Mouse (Mus musculus) c-Kit-positive CD71-positive TER-119-positive erythroid progenitor cells, embryonic 14.5 days (primary cell): Measurements from ENCODE around the gene Hpcal4.

Source experiments
- DNase-seq: peaks from one replicate; pipeline ENCODE4 v3.0.0-alpha.2; 2013; ENCODE audit warnings: low spot score

The Hpcal4 gene

DNA sequence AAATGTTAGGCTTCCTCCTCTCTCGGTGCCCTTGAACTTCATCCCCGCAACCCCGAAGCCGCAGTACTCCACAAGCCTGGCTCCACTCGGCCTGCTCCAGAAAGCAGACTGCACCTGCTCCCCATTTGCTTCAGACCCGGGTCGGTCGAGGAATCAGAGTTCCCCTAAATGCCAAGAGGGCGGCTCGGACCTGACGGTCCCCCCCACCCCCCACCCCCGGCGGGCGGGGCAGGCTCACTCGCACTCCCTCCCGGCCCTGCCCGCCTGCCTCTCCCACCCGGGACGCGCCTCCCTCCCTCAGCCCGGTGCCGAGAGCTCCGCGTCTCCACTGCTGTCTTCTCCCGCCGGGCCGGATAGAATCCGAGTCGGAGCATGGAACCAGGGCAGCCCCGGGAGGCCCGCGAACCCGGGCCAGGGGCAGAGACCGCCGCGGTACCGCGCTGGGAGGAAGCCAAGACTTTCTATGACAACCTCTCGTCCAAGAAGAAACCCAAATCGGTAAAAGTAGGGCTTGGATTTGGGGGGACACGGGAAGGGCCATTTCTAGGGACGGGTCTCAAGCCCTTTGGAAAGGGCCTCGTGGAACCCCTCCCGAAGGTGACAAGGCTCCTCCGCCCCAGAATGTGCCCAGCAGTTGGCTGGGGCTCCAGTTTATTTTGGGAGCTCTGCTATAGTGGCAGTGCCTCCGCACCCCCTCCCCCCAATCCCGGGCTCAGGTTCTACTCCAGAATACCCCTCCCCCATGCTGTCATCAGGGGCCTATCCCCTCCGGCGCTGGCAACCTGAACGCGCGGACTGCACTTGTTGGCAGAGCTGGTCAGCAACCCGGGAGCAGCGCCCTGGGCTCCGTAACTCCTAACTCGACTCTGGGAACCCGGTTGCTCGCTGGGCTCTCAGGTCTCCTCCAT, 18.4 kb downstream of the Hpcal4 start, which contains the start of gene Nt5c1a:
Nt5c1a (plus strand) TSS at position 319 of the 908 bp plus-strand sequence.
- DNase-seq, result no peak

DNA sequence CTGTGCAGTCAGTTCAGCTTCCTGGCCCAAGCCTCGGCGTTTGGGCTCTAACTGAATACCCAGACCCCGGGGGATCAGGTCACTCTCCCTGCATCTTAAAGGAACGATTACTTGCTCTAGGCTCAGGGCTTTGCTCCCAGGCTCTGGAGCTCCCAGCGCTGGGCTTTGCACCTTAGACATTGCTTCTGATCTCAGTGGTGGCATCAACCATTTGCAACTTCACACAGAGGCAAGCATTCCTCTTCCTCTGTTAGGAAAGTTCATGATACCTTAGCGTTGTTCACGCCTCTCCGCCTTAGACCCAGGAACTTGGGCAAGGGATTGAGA, 19.0 kb downstream of the Hpcal4 start:
- no peak for DNase-seq

DNA sequence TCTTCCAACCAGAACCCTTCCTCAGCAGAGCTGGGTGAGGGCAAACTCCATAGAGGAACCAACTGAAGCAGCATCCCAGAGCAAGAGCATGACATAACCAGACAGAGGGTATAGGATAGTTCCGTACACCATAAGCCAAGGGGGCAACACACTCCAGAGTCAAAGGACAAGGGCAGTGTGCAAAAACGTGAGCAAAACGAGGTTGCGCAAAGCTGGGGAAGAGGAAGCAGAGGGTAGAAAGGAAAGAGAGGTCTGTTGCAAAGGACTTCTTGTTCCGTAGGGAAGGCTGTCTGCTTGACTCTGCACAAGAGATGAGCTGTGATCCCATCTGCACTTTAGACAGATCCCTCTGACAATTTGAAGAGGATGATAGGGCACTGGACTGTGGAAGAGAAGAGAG, 24.3 kb downstream of the Hpcal4 start:
- no peak for DNase-seq

DNA sequence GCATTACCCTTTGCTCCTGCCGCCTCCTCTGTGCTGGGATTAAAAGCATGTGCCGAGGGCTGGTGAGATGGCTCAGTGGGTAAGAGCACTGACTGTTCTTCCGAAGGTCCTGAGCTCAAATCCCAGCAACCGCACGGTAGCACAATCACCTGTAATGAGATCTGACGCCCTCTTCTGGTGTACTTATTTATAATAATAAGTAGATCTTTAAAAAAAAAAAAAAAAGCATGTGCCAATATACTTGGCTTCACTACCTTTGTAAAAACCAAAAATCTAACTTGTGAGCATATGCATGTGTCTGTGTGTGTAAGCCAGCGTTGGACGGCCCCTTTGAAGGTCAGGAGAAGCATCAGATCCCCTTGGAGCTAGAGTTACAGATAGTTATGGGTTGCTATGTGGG, 28.0 kb downstream of the Hpcal4 start:
- DNase-seq, result no peak

DNA sequence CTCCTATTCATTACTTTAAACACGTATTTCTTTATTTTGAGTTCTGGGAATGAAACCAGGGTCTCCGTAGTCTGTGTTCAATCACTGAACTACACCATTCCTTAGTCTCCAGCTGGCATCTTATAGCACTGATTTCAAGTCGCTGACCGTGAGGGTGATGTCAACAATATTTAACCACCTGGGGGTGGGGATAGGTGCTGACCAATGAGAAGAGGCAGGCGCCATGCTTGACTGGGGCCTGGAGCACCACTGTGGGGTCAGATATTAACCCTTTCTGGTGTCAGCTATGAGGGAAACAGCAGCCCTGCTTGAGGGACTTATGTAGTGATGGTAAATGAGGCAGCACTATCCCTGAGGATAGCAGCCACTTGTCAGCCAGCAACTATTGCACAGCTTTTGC, 28.4 kb downstream of the Hpcal4 start:
- DNase-seq, result no peak

DNA sequence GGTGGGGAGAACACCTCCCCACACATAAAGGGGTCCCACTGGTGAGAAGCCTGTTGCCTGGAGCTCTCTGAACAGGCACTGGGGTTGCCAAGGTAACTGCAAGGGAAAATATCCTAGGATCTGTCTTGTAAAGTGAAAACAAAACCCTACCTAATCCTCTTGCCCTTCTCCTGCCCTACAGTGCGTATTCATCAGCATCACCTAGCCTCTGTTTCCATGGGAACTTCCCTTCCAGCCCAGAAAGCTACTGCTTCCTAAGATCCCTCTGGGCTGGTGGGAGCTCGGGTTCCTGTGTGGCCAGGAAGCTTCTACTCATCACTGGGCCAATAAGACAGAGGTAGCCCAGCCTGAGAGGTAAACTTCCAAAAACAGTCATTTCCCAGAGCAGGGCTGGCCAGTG, 29.3 kb downstream of the Hpcal4 start:
- DNase-seq, result no peak

DNA sequence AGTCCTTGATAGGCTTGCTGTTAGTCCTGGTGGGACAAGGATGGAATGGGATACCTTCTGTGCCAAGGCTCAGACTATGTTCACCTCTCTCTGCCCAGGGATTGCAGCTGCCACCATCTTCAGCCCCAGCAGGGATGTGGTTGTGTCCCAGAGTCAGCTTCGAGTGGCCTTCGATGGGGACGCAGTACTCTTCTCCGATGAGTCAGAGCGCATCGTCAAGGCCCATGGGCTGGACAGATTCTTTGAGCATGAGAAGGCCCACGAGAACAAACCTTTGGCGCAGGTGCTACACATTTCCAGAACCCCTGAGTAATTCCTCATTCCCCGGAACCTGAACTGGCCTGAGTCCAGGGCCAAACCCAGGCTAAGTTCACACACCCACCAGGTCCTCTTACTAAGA, 30.9 kb downstream of the Hpcal4 start:
- no peak for DNase-seq

DNA sequence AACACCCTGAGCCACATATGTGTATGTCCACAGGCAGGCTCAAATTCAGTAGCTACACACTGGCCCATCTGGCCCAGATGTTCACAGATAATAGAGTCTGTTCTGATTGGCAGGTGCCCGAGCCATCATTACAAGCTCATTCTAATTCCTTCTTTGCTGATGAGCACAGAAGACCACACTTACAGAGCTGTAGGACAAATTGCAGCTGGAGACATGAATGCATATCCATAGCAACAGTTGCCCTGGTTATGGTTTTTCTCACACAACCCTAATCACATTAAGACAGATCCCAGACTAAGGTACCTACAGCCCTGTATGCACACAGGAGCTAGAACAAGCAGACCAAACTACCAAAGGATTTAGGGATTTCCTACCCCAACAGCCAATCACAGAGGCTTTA, 32.3 kb downstream of the Hpcal4 start:
- no peak for DNase-seq

DNA sequence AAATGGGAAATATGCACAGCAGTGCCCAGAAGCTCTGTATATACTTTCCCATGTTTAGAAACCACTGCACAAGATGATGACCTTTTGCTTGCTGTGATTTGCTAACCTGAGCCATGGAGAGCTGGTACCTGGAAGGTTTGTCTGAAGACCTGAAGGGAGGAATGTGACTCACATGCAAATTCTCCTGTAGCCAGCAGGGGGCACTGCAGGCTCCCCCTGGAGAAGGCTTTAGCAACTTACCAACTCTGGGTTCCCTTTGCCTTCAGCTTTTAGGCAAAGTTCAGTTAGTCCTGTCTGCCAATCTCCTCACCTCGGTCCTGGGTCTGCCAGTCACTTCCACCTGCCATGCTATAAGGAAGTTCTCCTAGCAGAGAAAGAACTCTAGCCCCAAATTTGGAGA, 33.8 kb downstream of the Hpcal4 start:
- DNase-seq, result peak; percentile 30

DNA sequence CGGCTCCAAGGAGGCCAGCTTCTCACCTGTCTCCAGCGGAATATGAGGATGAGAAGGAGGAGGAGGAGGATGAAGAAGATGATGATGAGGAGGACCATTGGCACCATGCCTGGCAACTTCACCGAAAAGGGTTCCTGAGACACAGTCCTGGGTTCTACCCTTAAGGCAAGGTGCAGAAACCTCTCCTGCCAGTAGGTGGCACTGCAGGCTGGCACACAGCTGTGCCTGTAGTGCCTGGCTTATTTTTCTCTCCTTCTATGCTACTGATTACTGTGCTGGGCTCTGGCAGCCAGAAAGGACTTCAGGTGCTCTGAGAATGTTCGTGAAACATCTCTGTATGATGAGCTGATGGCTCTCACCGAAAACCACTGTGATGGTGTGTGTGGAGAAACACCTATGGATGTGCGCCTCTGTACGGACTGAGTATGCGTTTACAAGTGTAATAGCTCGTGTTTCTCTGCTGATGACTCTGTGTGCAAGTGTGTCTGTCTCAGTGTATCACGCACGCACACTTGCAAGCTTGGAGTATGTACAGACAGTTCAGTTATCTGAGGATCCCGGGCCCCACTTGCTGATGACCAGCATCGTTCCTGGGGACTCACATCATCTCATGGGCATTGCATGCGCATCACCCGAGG, 36.8 kb downstream of the Hpcal4 start:
- DNase-seq, result peak; percentile 46

DNA sequence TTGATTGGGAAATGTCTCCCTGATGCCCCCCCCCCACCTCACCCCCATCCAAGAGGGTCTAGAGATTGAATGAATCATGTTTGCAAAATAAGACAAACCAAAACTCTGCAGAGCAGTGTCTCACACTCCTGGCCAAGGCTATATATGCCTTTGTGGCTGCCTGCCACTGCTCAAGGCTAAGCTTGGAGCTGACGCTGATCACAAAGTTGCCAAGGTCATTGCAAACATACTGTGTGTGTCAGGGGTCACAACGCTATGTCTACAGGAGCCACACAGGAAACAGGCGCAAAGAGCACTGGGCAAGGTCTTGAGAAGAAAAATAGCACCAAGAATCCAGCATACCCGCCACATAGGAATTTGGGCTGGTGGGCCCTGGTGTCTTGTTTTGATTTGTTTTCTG, 37.6 kb downstream of the Hpcal4 start:
- DNase-seq, result no peak

DNA sequence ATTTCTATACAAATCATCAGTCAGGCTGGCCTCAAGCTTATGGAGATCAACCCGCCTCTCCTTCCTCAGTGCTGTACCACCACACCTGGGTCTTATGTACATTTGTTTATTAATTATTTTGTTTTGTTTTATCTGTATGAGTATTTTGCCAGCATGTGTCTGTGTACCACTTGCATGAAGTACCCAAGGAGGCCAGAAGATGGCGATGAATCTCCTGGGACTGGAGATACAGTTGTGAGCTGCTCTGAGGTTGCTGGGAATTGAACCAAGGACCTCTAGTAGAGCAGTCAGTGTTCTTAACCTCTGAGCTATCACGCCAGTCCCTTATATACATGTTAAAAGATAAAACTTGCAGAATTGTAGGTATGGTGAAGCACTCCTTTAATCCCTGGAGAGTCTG, 40.3 kb downstream of the Hpcal4 start:
- DNase-seq, result peak; percentile 15

DNA sequence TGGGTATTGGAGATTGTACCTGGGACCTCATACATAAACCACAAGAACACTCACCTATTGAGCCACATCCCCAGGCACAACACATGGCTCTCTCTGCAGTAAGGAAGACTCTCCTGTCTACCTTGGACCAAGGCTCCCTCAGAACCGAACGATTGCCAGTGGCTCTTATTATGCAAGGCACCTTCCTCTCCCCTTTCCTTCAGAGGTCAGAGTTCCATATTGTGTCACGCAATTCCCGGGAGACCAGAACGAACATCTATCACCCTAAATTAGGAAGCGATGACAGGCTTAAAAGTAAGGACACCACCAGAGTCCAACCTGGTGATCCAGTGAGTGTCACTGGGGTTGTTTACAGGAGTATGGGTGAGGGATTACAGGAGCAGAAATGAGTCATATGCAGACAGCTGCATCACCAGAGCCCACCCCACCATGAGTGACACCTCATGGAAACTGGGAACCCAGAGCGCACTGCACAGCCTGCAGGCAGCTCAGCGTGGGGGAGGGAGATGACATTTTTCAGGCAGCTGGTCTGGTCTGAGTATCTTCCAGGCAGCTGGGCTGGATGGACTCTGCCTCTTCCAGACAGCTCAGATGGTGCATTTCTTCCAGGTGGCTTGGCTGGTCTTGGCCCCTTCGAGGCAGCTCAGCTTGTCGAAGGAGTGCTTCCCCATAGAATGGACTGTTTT, 42.8 kb downstream of the Hpcal4 start:
- DNase-seq, result no peak

DNA sequence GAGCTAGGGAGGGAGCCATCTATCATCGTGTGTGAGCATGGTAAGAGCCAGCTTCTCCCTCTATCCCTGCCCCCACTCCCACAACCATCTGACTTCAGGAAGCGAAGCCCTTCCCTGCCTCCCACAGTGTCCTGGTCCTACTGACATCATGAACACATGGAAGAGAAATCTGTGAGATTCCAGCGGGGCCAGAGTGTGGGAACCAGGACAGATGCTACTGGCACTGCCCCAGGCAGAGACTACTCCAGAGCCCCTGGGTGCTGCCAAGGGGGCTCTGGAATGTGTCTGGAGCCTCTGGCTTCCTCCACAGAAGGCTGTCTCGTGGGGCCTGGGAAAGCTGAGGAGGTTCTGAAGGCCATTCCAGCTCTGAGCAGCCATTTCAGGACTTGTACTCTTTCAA, 44.7 kb downstream of the Hpcal4 start:
- no peak for DNase-seq

DNA sequence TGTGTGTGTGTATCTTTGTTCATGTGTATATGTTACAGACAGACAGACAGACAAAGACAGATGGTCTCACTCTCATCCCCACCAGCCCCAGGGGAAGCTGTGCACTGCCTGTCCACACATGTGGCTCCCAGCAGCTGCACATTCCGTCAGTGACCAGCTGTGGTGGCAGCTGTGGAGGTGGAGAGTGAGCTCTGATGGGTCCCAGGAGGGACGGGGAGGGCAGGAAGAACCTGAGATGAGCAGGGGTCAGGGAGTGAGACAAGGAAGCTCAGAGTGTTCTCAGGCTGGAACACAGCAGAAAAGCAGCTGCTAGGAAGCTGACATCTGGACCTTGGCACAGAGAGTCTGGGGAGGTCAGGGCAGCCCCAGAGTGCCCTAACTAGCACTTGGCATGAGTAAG, 45.2 kb downstream of the Hpcal4 start:
- DNase-seq, result no peak

DNA sequence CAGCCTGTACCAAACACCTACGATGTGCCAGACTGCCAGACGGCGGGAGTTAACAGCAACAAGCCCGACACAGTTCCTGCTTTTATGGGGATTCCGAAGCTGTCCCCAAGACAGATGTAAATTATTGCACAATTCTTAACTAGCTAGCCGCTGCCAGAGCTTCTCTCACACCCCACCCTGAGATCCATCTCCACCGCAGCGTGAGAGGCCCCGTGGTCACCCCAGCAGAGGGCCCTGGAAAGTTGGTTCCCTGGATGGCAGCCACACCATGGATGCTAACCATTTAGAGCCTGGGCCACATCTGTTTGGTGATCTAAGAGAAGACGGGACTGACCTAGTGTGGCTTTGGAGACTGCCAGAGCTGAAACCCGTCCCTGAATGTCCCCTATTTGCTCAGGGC, 46.1 kb downstream of the Hpcal4 start:
- no peak for DNase-seq

DNA sequence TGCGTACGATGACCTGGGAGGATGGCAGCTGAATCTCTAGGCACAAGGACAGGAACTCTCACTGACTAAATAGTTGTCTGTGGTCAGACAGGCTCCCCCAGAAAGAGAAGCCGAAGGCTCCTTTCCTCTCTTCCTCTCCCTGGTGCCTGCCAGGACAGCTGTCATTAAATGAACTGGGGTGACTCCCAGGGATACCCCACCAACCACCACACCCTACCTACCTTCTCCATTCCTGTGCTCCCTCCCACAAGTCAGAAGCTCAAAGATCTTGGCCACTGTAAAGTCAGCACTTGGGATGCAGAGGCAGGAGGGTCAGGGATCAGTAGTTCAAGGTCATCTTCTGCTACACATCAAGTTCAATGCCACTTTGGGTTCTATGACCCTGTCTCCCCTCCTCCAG, 49.8 kb downstream of the Hpcal4 start:
- no peak for DNase-seq

DNA sequence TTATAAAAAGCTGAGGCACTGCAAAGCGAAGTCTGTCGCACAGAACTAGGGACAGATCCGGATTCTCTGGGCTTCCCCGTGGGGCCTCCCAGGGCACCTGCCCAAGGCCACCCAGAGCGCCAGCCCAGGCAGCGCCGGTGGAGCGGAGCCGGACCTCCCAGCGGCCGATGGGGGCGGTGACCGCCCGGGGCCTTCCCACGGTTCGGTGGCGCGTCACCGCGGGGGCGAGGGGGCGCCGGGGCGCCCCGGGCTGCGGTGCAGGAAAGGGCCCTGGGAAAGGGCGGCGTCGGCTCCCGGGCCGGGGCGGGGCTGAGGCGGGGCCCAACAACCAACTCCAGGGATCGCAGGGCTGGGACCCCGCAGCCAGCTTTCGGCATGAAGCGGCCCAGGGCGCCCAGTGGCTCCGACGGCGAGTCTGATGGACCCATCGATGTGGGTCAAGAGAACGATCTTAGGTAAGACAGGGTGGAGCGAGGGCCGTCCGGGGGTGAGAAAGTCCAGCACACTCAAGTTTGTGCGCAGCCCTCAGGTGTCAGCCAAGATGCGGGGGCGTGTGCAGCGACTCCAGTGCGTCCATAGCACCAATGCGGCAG, 50.6 kb downstream of the Hpcal4 start, which contains the start of gene Heyl:
Heyl (plus strand) TSS at position 65 of the 593 bp plus-strand sequence.
- no peak for DNase-seq

DNA sequence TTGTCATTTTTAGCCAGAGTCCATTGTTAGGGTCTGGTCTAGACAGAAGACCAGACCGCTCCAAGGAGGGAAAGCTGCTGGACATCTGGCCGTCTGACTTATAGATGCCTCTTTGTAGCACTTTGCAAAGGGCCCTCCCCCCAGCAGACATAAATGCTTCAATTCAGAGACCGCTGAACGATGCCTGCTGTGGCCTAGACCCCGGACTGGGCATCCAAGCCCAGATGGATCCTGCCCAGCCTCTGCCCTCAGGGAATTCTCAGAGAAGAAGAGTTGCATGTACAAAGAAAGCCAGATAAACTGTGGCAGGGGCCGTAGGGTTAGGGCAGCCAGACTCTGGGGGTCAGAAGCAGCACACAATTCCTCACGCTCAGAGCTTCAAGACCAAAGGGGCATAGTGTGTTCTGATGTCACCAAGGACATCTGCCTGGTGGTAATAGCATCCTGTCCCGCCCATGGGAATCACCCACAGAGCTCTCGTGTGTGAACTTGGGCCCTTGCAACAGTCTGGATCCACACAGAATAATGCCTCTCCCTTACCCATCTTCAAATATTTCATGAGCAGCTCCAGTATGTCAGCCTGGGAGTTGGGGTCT, 52.9 kb downstream of the Hpcal4 start:
- no peak for DNase-seq

DNA sequence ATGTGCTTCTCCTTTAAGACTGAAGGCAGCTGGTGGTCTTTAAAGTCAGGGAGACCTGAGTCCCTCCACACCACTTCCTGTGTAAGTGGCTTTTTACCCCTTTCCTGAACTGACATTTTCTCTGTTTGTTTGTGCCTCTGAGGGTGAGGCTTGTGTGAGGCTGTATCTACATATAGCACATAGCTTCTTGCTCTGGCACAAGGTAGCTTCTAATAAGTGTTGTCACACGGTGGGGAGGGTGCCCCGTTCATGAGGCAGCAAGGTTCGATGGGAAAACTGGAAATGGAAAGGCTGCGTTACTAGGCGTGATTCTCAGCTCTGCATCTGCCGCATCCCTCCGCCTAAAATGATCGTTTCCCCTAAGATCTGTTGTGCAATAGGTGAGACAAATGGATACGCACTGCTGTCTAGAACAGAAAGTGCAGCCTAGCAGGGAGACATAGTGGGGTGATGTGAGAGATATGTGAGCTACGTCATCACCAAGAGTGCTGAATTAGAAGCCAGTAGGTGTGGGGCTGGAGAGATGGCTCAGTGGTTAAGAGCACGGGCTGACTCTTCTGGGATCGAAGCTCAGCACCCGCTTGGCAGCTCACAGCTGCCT, 53.5 kb downstream of the Hpcal4 start:
- DNase-seq, result no peak

DNA sequence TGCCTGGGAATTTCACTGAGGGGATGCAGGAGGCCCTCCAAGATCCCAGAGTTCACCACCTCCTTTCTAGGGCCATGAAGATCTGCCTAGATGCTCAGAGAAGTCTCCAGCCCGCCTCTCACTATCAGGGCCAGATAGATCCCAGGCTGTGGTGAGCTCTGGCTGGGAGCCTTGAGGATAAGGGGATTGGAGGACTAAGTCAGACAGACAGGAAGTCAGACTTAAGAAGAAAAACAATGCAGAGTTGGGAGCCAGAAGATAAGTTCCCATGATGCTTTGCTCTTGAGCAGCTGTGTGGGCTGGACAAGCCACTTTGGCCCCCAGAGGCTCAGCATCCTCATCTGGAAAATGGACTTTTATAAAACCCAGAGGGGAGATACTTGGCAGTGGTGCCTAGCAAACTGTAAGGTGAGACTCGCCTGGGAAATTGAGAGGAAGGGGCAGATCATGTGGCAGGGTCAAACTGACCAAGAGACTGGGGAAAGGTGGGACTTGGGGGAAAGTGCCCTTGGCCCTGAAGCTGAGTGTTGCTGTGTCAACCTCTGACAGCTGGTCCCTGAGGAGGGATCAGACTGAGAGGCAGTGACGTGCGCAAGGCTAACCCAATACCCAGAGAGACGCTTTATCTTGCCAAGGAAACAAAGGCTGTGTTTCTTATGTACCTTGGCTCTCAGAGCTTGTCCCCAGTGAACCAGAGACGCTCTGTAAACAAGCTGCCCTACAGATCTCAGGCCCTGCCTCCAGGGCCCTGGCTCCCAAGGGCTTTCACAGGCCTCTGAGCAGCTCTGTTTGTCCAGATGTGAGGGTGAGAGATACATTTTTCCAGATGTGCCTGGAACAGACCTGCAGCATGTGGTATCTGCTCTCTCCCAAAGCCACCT, 54.6 kb downstream of the Hpcal4 start:
- no peak for DNase-seq
